Mouse (Mus musculus) stomach, embryonic 14.5 days (tissue): ENCODE results near the gene Pdcd11. TPM values are rescaled to one million over a fixed set of nuclear protein-coding genes. Genes with fewer than 3 reads are reported as not detected.
A peak's percentile ranks its signal among the peaks of the same experiment; 100 is the strongest.

ENCODE experiments used
- ATAC-seq: fragments of 200-750 bp; cut with Nextera tagmentation; 2 replicates; pipeline ENCODE4 v1.8.0; 2017; ENCODE audit warnings: low read depth, moderate TSS enrichment; ENCODE audit not compliant: insufficient number of reproducible peaks, insufficient read depth, low FRiP score
- H3K27ac ChIP-seq: fragments of 300-500 bp; sonication (generic); 2 replicates; pipeline ENCODE4 v1.5.1; 2014; ENCODE audit warnings: mild to moderate bottlenecking, low read length, moderate library complexity, mixed read lengths
- H3K27me3 ChIP-seq: fragments of 300-500 bp; sonication (generic); 2 replicates; pipeline ENCODE4 v1.6.1; 2014; ENCODE audit warnings: low read length, control low read depth, mixed read lengths; ENCODE audit not compliant: control insufficient read depth, insufficient read depth
- H3K36me3 ChIP-seq: fragments of 300-500 bp; sonication (generic); 2 replicates; pipeline ENCODE4 v1.6.1; 2014; ENCODE audit warnings: mild to moderate bottlenecking, control low read depth, low read length, moderate library complexity, mixed read lengths; ENCODE audit not compliant: control insufficient read depth, insufficient read depth
- H3K4me1 ChIP-seq: fragments of 300-500 bp; sonication (generic); 2 replicates; pipeline ENCODE4 v1.6.1; 2014; ENCODE audit warnings: low read length, control low read depth, mixed read lengths; ENCODE audit not compliant: control insufficient read depth, insufficient read depth
- H3K4me2 ChIP-seq: fragments of 300-500 bp; sonication (generic); replicated peaks from 2 replicates; pipeline ENCODE4 v1.6.1; 2014; ENCODE audit warnings: low read depth, low read length, control low read depth
- H3K4me3 ChIP-seq: fragments of 300-500 bp; sonication (generic); 2 replicates; pipeline ENCODE4 v1.5.1; 2014; ENCODE audit warnings: low read depth, low read length, control low read depth
- H3K9ac ChIP-seq: fragments of 300-500 bp; sonication (generic); replicated peaks from 2 replicates; pipeline ENCODE4 v1.6.1; 2014; ENCODE audit warnings: low read depth, mild to moderate bottlenecking, control low read depth, low read length, moderate library complexity, mixed read lengths
- H3K9me3 ChIP-seq: fragments of 300-500 bp; sonication (generic); 2 replicates; pipeline ENCODE4 v1.6.1; 2016; ENCODE audit warnings: low read depth, low read length, control low read depth; ENCODE audit not compliant: control insufficient read depth
- WGBS: fragments of 180-500 bp; shearing (Covaris S2); extraction: QIAGEN DNeasy Blood & Tissue Kit; methylation state at CpG from one replicate; pipeline ENCODE4 v1.1.7; 2014; 5-methylcytosine and 5-hydroxymethylcytosine counted together
- polyA plus RNA-seq: library from polyadenylated mRNA; unstranded; fragments of >200 nt; fragmentation: Nextera tagmentation; extraction: Ambion mirVana; gene quantifications from 2 replicates; pipeline ENCODE4 v1.2.1, GENCODE M21; 2014

Gene Pdcd11
- polyA plus RNA-seq, 1 experiment from 2014 or later, result 10.0 TPM

GRCm38 (mm10) chr19:47180011-47180410 is 89.4 kb downstream of the Pdcd11 start:
- Histone ChIP-seq H3K9ac (no peak overlapping the region), H3K9me3 (0 out of 2 replicates have a peak, but pooled peaks cover 2% of the 10 kb centered on the region), H3K4me1 (no peaks in the 10 kb centered on the region), H3K4me3 (peak overlapping the region; percentile 61; the same call in 1 of the 2 replicates), H3K27ac (no peak overlapping the region), H3K27me3 (no peaks in the 10 kb centered on the region), H3K4me2 (peak overlapping the region; percentile 98), H3K36me3 (no peaks in the 10 kb centered on the region)
- no peak for ATAC-seq
- WGBS, result 21% methylated on average over 8 of the region's 8 CpGs

Other genes starting within 250 kb of the Pdcd11 start
- 16.0 and 18.7 TPM in 2 replicates for gene Ina, start 76.1 kb upstream of the Pdcd11 start, polyA plus RNA-seq
- 84.2 and 106 TPM in 2 replicates for gene Nt5c2, start 75.6 kb upstream of the Pdcd11 start, polyA plus RNA-seq
- gene Pcgf6, start 39.9 kb upstream of the Pdcd11 start, polyA plus RNA-seq, result 22.0 and 24.0 TPM in 2 replicates
- gene Taf5, start 23.0 kb upstream of the Pdcd11 start, polyA plus RNA-seq, result 7.3 and 8.5 TPM in 2 replicates
- 1,169 and 1,234 TPM in 2 replicates for gene Usmg5, start 121 bp upstream of the Pdcd11 start, polyA plus RNA-seq
- gene Calhm2, start 47.5 kb downstream of the Pdcd11 start, polyA plus RNA-seq, result 2.3 and 2.5 TPM in 2 replicates
- not detected in 2 replicates for gene Calhm1, start 53.5 kb downstream of the Pdcd11 start, polyA plus RNA-seq
- gene Calhm3, start 67.0 kb downstream of the Pdcd11 start, polyA plus RNA-seq, result not detected in 2 replicates
- gene Neurl1a, start 88.1 kb downstream of the Pdcd11 start, polyA plus RNA-seq, result 9.5 and 10.2 TPM in 2 replicates